Mouse (Mus musculus) forebrain, embryonic 16.5 days (tissue): ENCODE data around the gene Best2. TPM values are rescaled to one million over a fixed set of nuclear protein-coding genes. Genes with fewer than 3 reads are reported as not detected.

Experiments used
- ATAC-seq: fragments of 200-750 bp; cut with Nextera tagmentation; 2 replicates; pipeline ENCODE4 v1.8.0; 2017; ENCODE audit warnings: mild to moderate bottlenecking, moderate library complexity
- H3K27ac ChIP-seq: fragments of 300-500 bp; sonication (generic); 2 replicates; pipeline ENCODE4 v1.5.1; 2014; ENCODE audit warnings: low read length, control low read depth
- H3K27me3 ChIP-seq: fragments of 300-500 bp; sonication (generic); replicated peaks from 2 replicates; pipeline ENCODE4 v1.6.1; 2014; ENCODE audit warnings: low read length; ENCODE audit not compliant: control insufficient read depth, insufficient read depth
- H3K36me3 ChIP-seq: fragments of 300-500 bp; sonication (generic); 2 replicates; pipeline ENCODE4 v1.6.1; 2014; ENCODE audit not compliant: control insufficient read depth, insufficient read depth
- H3K4me1 ChIP-seq: fragments of 300-500 bp; sonication (generic); replicated peaks from 2 replicates; pipeline ENCODE4 v1.6.1; 2014; ENCODE audit warnings: low read length; ENCODE audit not compliant: control insufficient read depth, insufficient read depth
- H3K4me2 ChIP-seq: fragments of 300-500 bp; sonication (generic); 2 replicates; pipeline ENCODE4 v1.6.1; 2014; ENCODE audit warnings: mild to moderate bottlenecking, low read length, control low read depth
- H3K4me3 ChIP-seq: fragments of 300-500 bp; sonication (generic); replicated peaks from 2 replicates; pipeline ENCODE4 v1.5.1; 2014; ENCODE audit warnings: mild to moderate bottlenecking, low read length, control low read depth
- H3K9ac ChIP-seq: fragments of 300-500 bp; sonication (generic); replicated peaks from 2 replicates; pipeline ENCODE4 v1.6.1; 2014; ENCODE audit warnings: low read depth, low read length, control low read depth
- H3K9me3 ChIP-seq: fragments of 300-500 bp; sonication (generic); 2 replicates; pipeline ENCODE4 v1.6.1; 2016; ENCODE audit warnings: low read length; ENCODE audit not compliant: control insufficient read depth
- WGBS: fragments of 180-500 bp; shearing (Covaris S2); extraction: QIAGEN DNeasy Blood & Tissue Kit; methylation state at CpG from one replicate; pipeline ENCODE4 v1.1.7; 2014; 5-methylcytosine and 5-hydroxymethylcytosine counted together
- polyA plus RNA-seq: library from polyadenylated mRNA; unstranded; fragments of >200 nt; fragmentation: Nextera tagmentation; extraction: Ambion mirVana; gene quantifications from 2 replicates; pipeline ENCODE4 v1.2.1, GENCODE M21; 2015

The Best2 gene
- polyA plus RNA-seq, 1 experiment from 2014 or later, result not detected

DNA sequence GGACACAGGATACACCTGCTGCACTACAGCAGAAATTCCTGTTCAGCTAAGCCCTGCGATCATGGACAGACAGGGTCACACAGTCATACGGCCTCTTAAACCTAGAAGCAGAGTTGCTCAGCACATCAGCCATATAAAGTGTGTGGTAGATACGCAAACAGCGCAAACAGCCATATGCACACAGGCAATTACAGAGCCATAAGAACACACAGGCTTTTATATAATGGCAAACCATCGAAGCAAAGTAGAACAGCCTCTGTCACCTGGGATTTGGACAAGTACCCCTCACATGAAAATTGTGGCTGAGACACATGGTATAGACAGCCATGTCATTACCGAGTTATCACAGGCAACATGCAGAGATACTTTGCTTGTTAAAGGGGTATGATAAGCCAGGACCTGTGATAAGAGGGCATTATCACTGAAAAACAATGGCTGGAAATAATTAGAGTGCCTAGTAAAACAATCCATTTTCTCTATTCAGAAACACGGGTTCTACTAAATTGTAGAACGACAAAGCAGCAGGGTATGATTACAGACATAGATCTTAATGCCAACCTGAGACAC is 27.9 kb downstream of the Best2 start:
- Histone ChIP-seq H3K9ac (peak overlapping the region; percentile 62; the same call in 1 of the 2 replicates), H3K27me3 (peaks cover 10% of the 10 kb centered on the region; the same call in 1 of the 2 replicates), H3K9me3 (no peaks in the 10 kb centered on the region), H3K36me3 (no peaks in the 10 kb centered on the region), H3K4me3 (peak overlapping the region; percentile 51), H3K27ac (peak overlapping the region; percentile 75), H3K4me2 (peak overlapping the region; percentile 95), H3K4me1 (peaks cover 33% of the 10 kb centered on the region)
- 31% methylated on average over 8 of the region's 8 CpGs for WGBS
- no peak; the same call in 1 of the 2 replicates for ATAC-seq

DNA sequence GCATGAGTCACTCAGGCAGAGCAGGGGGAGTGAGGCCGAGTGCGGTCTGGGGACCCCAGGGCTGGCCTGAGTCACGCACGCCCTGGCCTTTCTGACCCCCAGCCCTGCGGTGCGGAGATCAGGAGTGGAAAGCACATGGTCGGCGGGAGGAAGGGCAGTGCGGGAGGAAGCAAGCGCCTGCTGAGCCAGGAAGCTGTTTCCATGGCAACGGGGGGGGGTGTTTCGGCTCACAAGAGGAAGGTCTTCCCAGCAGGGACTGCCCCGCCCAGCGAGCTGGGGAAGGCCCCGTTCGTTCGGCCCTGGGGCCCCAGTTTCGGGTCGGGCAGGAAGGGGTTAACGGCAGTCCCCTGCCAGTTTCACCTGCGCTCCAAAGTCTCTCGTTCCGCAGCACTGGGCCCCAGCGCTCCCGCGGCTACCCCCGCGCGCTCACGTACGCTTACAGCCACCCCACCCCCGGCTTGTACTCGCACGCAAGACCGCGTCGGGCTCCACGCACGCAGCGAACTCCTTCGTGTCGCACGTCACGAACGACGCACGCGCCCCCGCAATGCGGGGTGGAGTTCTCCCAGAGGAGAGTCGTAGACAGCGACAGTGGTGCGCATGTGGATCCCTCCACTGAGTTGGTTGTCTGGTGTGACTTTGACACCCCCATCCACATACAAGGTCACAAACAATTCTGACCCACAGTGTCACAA is 28.5 kb downstream of the Best2 start:
- no peaks in the 10 kb centered on the region for H3K9me3 ChIP-seq

GRCm38 (mm10) chr8:84985049-84985683 is 29.2 kb downstream of the Best2 start:
- Histone ChIP-seq H3K9ac (peak overlapping the region; percentile 62), H3K4me3 (peak overlapping the region; percentile 51), H3K4me1 (peaks cover 37% of the 10 kb centered on the region), H3K27me3 (peaks cover 12% of the 10 kb centered on the region; the same call in 1 of the 2 replicates), H3K36me3 (no peaks in the 10 kb centered on the region), H3K9me3 (no peaks in the 10 kb centered on the region), H3K27ac (peak overlapping the region; percentile 75), H3K4me2 (peak overlapping the region; percentile 95)
- ATAC-seq, result no peak
- WGBS, result 2% methylated on average over 23 of the region's 23 CpGs

More for the DNA sequence above, 28.5 kb downstream of the Best2 start:
- Histone ChIP-seq H3K4me3 (peak overlapping the region; percentile 51), H3K36me3 (no peaks in the 10 kb centered on the region), H3K4me1 (peaks cover 36% of the 10 kb centered on the region), H3K27ac (peak overlapping the region; percentile 75), H3K4me2 (peak overlapping the region; percentile 95), H3K9ac (peak overlapping the region; percentile 62), H3K27me3 (peaks cover 10% of the 10 kb centered on the region; the same call in 1 of the 2 replicates)
- WGBS, result under 1% methylated on average over 53 of the region's 53 CpGs
- ATAC-seq, result peak; percentile 70

- H3K4me1 ChIP-seq, result peaks cover 41% of the 10 kb centered on the region
- 18% methylated on average over 16 of the region's 16 CpGs for WGBS
- no peaks in the 10 kb centered on the region for H3K36me3 ChIP-seq
- H3K27ac ChIP-seq, result 0 out of 2 replicates have a peak overlapping the region, but pooled peaks have one; percentile 12
- no peaks in the 10 kb centered on the region for H3K9me3 ChIP-seq
- ATAC-seq, result no peak
- peak overlapping the region; percentile 62; the same call in 1 of the 2 replicates for H3K9ac ChIP-seq
- no peak overlapping the region; the same call in 1 of the 2 replicates for H3K4me3 ChIP-seq
- peaks cover 12% of the 10 kb centered on the region; the same call in 1 of the 2 replicates for H3K27me3 ChIP-seq
- H3K4me2 ChIP-seq, result peak overlapping the region; percentile 95
Measured at GRCm38 (mm10) chr8:84984294-84985048, 29.9 kb downstream of the Best2 start.

- Histone ChIP-seq H3K27ac (no peak overlapping the region), H3K9me3 (no peaks in the 10 kb centered on the region), H3K27me3 (peaks cover 18% of the 10 kb centered on the region; the same call in 1 of the 2 replicates), H3K9ac (no peak overlapping the region), H3K4me2 (no peak overlapping the region), H3K4me3 (no peak overlapping the region), H3K4me1 (peaks cover 56% of the 10 kb centered on the region), H3K36me3 (no peaks in the 10 kb centered on the region)
- no peak for ATAC-seq
- WGBS, result 73% methylated on average over 3 of the region's 3 CpGs
Measured at GRCm38 (mm10) chr8:84982499-84983011, 31.8 kb downstream of the Best2 start.

DNA sequence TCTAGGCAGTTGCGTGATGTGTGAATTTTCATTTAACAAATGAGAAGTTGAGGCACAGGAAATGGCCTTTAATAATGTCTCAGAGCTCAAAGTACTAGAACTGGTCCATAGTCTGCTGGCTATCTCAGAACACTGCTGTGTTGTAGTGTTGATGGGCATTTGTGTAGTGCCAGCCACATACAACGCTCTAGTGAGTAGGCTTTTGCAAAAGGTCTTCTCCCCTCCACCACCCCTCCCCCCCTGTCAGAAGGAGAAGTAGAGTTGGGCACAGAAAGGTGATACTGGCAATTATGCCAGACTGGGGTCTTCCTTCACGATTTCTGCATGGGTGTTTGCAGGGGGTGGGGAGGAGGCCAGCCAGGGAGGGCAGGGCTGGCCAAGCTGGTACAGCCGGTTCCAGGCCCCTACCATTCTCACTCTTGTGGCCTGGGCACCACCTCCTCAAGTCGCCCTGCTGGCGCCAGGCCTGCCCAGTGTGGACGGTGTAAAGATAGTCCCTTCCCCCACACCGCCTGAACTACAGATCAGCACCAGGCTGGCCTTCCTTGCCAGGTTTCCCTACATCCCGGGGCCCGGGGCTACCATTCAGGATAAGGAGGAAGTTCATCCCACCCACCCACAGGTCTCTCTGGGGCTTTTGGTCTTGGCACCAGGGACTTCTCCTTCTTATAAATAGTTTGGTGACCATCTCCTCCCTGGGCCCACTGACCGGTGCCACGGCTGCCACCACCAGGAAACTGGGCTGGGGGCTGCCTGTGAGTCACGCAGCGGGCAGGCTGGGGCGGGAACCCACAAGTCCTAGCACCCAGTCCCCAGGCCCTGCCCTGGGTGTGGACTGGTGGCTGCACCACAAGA is 32.5 kb downstream of the Best2 start:
- Histone ChIP-seq H3K36me3 (no peaks in the 10 kb centered on the region), H3K4me3 (no peak overlapping the region)
- ATAC-seq, result no peak

GRCm38 (mm10) chr8:84980622-84981358 is 33.5 kb downstream of the Best2 start:
- H3K4me2 ChIP-seq, result no peak overlapping the region; the same call in 1 of the 2 replicates

More for the DNA sequence above, 32.5 kb downstream of the Best2 start:
- 78% methylated on average over 15 of the region's 15 CpGs for WGBS
- no peak overlapping the region for H3K4me2 ChIP-seq
- H3K4me1 ChIP-seq, result peaks cover 63% of the 10 kb centered on the region
- H3K27me3 ChIP-seq, result peaks cover 23% of the 10 kb centered on the region
- H3K9ac ChIP-seq, result no peak overlapping the region
- no peak overlapping the region for H3K27ac ChIP-seq
- no peaks in the 10 kb centered on the region for H3K9me3 ChIP-seq

More at GRCm38 (mm10) chr8:84980622-84981358, 33.5 kb downstream of the Best2 start:
- ATAC-seq, result no peak
- H3K9me3 ChIP-seq, result no peaks in the 10 kb centered on the region
- peaks cover 20% of the 10 kb centered on the region for H3K27me3 ChIP-seq
- H3K4me3 ChIP-seq, result no peak overlapping the region; the same call in 1 of the 2 replicates
- no peak overlapping the region; the same call in 1 of the 2 replicates for H3K9ac ChIP-seq
- peaks cover 65% of the 10 kb centered on the region for H3K4me1 ChIP-seq
- WGBS, result 34% methylated on average over 11 of the region's 11 CpGs
- H3K36me3 ChIP-seq, result no peaks in the 10 kb centered on the region
- no peak overlapping the region for H3K27ac ChIP-seq
